Mouse (Mus musculus) liver, postnatal 0 days (tissue): ENCODE results near the gene Grik2.

Experiments used
- CTCF ChIP-seq: sonication (generic); IDR thresholded peaks from 2 replicates; pipeline ENCODE4 v1.5.1; 2016; ENCODE audit warnings: antibody characterized with exemption, low read depth
- EP300 ChIP-seq: IDR thresholded peaks from 2 replicates; pipeline ENCODE4 v1.6.1; 2016; ENCODE audit warnings: antibody characterized with exemption, low read depth, mild to moderate bottlenecking

GRCm38 (mm10) chr10:49790326-49790725, 1.8 kb upstream of the Grik2 start:
- TF ChIP-seq EP300 (no peak), CTCF (no peak)
